Mouse (Mus musculus): ENCODE data around the gene Wnt2b.

GRCm38 (mm10) chr3:104995707-104996106, 34.0 kb upstream of the Wnt2b start:
- TF ChIP-seq CTCF (IDR thresholded peaks at IDR 0.05) (no peak), EP300 (IDR thresholded peaks at IDR 0.05) (no peak)

Data from lung, postnatal 0 days (tissue).